Mouse (Mus musculus) embryo, embryonic 11.5 days (tissue): ENCODE measurements around the gene Plk5.

Experiments used
- DNase-seq: peaks from one replicate; pipeline ENCODE4 v3.0.0-alpha.2; 2012; ENCODE audit warnings: low read depth, low spot score

Gene Plk5

GRCm38 (mm10) chr10:80386735-80387471, 30.6 kb downstream of the Plk5 start:
- DNase-seq, result no peak

- peak; percentile 83 for DNase-seq
Observed at GRCm38 (mm10) chr10:80387522-80387959, 31.3 kb downstream of the Plk5 start, which contains the start of gene Mex3d. Gene Mex3d (minus strand): TSS chr10:80387659.

GRCm38 (mm10) chr10:80388731-80389130, 32.5 kb downstream of the Plk5 start:
- DNase-seq, result no peak

GRCm38 (mm10) chr10:80389185-80389708, 33.0 kb downstream of the Plk5 start:
- no peak for DNase-seq

GRCm38 (mm10) chr10:80390697-80391096, 34.4 kb downstream of the Plk5 start:
- DNase-seq, result no peak

- no peak for DNase-seq
Observed at GRCm38 (mm10) chr10:80392687-80393086, 36.4 kb downstream of the Plk5 start.

- DNase-seq, result no peak
Observed at GRCm38 (mm10) chr10:80395025-80395627, 38.9 kb downstream of the Plk5 start.

- DNase-seq, result no peak
Observed at GRCm38 (mm10) chr10:80396822-80397523, 40.7 kb downstream of the Plk5 start.

- no peak for DNase-seq
Observed at GRCm38 (mm10) chr10:80397524-80398173, 41.4 kb downstream of the Plk5 start.

GRCm38 (mm10) chr10:80398174-80398535, 41.9 kb downstream of the Plk5 start:
- DNase-seq, result no peak

GRCm38 (mm10) chr10:80398719-80399190, 42.5 kb downstream of the Plk5 start:
- peak; percentile 100 for DNase-seq

GRCm38 (mm10) chr10:80399191-80399972, 43.1 kb downstream of the Plk5 start, which contains the start of gene Mbd3:
Gene Mbd3 (minus strand): TSS chr10:80399550.
- DNase-seq, result peak; percentile 99

- DNase-seq, result no peak
Observed at GRCm38 (mm10) chr10:80399973-80400703, 43.9 kb downstream of the Plk5 start.

GRCm38 (mm10) chr10:80400704-80401161, 44.5 kb downstream of the Plk5 start:
- DNase-seq, result no peak

- no peak for DNase-seq
Observed at GRCm38 (mm10) chr10:80403044-80403692, 46.9 kb downstream of the Plk5 start.

- no peak for DNase-seq
Observed at GRCm38 (mm10) chr10:80405481-80406173, 49.4 kb downstream of the Plk5 start.

GRCm38 (mm10) chr10:80406684-80407501, 50.6 kb downstream of the Plk5 start, which contains the start of gene Uqcr11:
Gene Uqcr11 (minus strand): TSS chr10:80406830.
- DNase-seq, result peak; percentile 88

GRCm38 (mm10) chr10:80407924-80408323, 51.7 kb downstream of the Plk5 start:
- no peak for DNase-seq
